Mouse (Mus musculus) C2C12 (cell line): Measurements from ENCODE around the gene S100a16.

Experiments used
- CEBPB ChIP-seq: IDR thresholded peaks from one replicate; pipeline ENCODE4 v1.6.1; 2011; ENCODE audit warnings: low read depth, mild to moderate bottlenecking, control low read depth, moderate library complexity
- CTCF ChIP-seq: IDR thresholded peaks from one replicate; pipeline ENCODE4 v1.5.1; 2011; ENCODE audit not compliant: control insufficient read depth, insufficient read depth, insufficient read length
- FOSL1 ChIP-seq: IDR thresholded peaks from one replicate; pipeline ENCODE4 v1.8.0; 2011; ENCODE audit warnings: mild to moderate bottlenecking, low read length; ENCODE audit not compliant: poor library complexity, insufficient read depth, severe bottlenecking
- MAX ChIP-seq: IDR thresholded peaks from one replicate; pipeline ENCODE4 v1.6.1; 2011; ENCODE audit warnings: mild to moderate bottlenecking, control low read depth
- MYOD1 ChIP-seq: IDR thresholded peaks from one replicate; pipeline ENCODE4 v1.6.1; 2011; ENCODE audit warnings: low read depth; ENCODE audit not compliant: control insufficient read depth, insufficient read length
- MYOG ChIP-seq: IDR thresholded peaks from one replicate; pipeline ENCODE4 v1.6.1; 2011; ENCODE audit not compliant: control insufficient read depth, insufficient read length; ENCODE audit errors: extremely low read depth
- USF1 ChIP-seq: IDR thresholded peaks from one replicate; pipeline ENCODE4 v1.6.1; 2011; ENCODE audit warnings: low read depth, mild to moderate bottlenecking, control low read depth, moderate library complexity

GRCm38 (mm10) chr3:90583893-90584292, 46.8 kb downstream of the S100a16 start:
- TF ChIP-seq FOSL1 (no peak), CTCF (no peak), CEBPB (no peak), MYOG (no peak), MYOD1 (no peak), USF1 (no peak), MAX (no peak)
